Mouse (Mus musculus) c-Kit-positive CD71-negative TER-119-negative erythroid progenitor cells, embryonic 14.5 days (primary cell): ENCODE measurements around the gene Hs3st3a1.

Experiments used
- DNase-seq: peaks from one replicate; pipeline ENCODE4 v3.0.0-alpha.2; 2013; ENCODE audit warnings: low read depth

The Hs3st3a1 gene

DNA sequence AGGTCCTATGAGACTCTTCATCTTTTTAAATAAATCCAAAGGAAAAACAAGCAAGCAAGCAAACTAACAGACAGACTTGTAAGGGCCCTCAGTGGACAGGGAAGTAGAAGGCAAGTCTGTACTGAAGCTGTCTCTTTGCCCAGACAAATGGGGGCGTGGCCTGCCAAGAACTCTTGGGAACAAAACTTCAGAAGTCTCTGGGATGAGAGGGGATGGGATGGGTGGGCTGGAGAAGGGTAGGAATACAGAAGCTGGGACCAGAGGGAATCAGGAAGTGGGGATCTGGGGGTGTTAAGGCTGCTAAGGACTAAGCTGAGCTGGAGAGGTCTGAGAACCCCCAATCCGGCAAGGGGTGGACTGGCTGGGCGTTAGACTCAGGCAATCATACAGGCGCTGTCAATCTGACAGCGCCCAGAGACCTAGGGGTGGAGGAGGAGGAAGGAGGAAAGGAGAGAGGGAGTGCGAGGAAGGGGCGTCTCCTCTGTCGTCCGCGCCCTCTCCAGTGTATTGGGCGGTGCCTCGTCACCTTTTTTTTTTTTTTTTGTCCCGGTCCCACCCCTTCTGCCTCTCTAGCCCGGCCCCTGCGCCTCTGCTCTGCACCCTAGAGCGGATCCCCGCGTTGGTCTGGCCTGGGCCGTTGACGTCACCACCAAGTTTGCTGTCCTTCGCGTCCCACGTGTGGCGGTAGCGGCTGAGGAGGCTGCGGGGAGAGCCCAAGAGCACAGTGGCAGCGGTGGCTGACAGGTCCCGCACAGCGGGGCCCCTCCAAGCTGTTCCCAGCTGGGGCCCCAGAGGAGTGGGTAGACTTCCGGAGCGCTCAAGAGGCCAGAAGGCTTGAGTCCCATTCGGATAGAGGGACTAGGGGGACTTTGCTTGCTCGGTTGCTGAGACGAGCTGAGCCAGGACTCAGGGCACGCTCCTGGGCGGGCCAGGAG is at the start of gene Hs3st3a1:
TSS of gene Hs3st3a1 (plus strand) at position 722 of the 935 bp plus-strand sequence.
- peak; percentile 50 for DNase-seq

DNA sequence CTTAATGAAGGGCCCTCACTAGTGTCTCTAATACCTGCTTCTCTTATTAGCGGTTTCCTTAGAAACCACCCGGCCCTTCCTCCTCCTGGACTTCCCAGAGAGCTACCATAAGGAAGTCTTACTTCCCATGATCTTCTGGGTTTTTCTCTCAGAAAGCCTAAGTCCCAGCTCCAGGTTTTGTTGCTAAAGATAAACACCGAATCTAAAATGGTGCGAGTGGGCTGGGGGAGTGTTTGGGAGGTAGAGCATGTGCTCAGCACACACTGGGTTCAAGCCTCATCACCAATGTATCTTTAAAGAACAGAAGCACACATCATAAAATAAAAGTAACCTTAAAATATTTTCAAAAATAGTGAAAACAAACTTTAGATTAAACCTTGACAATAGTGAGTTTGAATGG is 48.8 kb upstream of the Hs3st3a1 start:
- no peak for DNase-seq

DNA sequence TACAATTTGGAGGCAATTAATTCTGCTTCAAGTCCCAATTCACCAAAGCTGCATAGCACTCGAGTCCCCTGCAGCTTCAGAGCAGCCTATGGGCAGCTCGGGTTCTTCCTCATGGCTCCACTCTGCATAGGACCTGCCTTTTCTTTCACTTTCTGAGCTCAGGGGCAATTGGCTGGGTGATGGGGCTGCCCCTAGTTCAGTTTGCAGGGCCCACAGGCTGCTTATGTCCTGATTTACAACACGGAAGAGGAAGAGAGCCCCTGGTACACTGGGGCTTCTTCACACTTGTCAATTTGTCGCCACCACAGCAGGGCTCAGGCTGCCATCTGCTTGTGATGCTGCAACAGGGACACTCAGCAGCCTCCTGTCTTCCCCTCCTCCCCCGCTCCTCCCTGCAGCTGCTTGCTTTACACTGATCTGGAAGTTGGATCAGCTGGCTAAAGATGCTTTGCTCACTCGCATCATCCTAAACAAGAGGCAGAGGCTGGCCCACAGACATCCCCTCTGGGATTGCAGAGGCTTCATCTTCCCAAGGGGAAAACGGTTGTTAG is 38.7 kb upstream of the Hs3st3a1 start:
- DNase-seq: no peak

DNA sequence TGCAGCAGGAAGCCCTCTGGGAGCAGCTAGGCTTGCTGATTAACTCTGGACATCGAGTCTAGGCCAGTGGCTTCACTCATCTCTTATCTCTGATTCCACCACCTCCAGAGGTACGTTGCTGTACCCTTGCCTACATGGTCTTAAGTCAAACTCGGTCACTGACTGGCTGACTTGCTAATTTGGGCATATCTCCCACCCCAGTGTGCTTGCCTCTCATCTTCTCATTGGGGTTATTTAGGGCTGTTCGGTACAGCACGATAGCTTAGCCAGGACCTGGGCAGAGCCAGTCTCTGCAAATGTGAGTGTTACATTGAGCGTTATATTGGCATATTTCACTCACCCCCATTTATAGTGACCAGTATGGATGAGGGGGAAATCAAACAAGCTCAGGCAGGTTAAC is 38.2 kb upstream of the Hs3st3a1 start:
- DNase-seq: no peak

DNA sequence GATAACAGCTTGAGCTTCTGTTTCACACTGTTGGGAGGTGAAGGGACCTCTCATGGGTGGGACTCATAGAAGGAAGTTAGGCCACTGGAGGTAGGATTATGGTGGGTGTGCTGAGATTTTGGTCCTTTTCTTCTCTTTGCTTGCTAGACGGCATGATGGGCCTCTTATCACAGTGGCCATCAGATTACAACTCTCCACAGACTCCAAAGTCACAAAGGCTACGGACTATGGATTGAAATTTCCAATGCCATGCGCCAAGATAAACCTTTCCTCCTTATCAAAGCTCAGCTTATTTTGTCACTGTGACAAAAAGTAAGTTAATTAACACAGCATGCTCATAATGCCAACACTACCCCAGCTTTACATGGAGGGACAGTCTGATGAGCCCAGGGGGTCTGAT is 37.5 kb upstream of the Hs3st3a1 start:
- DNase-seq: no peak

DNA sequence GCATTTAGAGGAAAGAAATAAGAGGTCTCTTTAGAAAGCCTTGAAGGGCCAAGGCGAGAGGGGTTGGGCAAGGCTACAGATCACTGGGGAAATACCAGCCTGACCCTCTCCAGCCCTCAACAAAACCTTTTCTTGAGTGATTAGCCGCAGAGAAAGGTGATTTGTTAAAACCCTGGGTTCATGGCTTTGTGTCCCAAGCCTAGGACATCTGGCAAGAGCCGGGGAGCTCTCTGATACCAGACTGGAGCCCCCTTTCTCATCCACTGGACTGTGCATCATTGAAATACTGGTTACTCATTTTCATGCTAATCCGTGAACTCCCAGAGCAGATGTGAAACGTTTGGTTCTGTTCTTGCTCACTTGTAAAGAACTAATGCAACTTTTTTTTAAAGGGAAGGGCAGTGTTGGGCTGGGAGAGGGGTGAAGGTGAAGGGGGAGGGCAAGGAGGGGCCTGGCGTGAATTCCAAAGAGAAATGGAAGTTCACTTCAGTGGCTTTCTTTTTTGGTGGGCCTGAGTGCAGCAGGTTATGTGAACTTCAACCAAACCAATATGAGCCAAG is 34.5 kb upstream of the Hs3st3a1 start:
- DNase-seq: no peak

DNA sequence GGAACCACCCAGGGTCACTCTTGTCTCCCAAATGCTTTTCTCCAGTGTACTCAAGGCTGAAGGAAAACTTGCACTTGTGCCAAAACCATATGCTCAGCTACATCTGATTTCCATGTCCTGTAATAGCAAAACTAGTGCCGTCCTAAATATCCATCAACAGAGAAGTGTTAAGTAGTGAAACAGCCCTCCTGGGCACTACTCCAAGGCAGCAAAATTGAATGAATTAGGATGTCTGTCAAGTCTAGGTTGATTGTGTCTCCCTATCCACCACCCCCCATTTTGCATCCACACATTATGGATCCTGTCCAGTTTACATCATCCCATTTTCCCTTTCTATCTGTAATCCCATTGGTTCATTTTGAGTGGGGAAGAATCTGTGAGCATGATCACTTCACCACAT is 16.2 kb upstream of the Hs3st3a1 start:
- DNase-seq: no peak

DNA sequence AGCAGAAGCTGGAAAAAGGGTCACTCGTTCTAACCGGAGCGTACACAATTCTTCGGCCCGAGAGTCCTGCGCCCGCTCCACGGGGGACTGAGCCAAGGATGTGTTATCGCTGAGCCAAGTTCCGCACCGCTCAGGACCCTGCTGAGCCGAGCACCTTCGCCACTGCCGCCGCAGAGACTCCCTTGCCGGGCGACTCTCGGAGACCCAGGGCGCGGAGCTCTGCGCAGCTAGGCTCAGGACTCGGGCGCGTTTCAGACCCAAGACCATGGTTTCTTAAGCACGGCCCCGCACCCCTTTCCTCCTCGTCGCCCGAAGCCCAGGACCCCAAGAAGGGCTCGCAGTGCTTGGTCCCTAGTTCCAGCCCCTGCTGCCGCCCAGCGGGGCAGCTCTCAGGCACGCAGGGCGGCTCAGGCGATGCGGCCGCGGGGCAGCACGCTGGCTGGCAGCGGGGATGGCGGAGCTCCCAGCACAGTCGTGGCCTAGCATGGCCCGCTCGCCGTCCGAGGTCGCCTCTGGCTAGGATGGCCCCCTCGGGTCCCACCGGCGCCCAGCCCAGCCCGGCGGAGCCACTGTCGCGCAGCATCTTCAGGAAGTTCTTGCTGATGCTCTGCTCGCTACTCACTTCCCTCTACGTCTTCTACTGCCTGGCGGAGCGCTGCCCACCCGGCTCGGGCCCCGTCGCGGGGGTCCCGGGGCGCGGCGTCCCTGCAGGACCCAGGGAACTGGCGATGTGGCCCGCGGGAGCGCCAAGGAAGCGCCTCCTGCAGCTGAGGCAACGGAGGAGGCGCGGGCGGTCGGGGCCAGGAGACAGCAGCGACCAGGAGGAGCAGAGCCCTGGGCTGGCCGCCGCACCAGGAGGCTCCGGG is 647 bp downstream of the Hs3st3a1 start:
- DNase-seq: peak; percentile 8

DNA sequence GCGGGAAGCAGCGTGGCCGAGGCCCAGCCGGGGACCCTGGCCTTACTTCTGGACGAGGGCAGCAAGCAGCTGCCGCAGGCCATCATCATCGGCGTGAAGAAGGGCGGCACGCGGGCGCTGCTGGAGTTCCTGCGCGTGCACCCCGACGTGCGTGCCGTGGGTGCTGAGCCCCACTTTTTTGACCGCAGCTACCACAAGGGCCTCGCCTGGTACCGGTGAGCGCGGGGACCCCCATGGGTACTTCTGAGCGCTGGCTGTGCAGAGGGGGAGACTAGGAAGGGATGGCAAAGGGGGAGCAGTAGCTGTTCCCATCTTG is 1.2 kb downstream of the Hs3st3a1 start, which contains the start of gene F930015N05Rik:
TSS of gene F930015N05Rik (minus strand) at position 242 of the 316 bp plus-strand sequence.
- DNase-seq: no peak

DNA sequence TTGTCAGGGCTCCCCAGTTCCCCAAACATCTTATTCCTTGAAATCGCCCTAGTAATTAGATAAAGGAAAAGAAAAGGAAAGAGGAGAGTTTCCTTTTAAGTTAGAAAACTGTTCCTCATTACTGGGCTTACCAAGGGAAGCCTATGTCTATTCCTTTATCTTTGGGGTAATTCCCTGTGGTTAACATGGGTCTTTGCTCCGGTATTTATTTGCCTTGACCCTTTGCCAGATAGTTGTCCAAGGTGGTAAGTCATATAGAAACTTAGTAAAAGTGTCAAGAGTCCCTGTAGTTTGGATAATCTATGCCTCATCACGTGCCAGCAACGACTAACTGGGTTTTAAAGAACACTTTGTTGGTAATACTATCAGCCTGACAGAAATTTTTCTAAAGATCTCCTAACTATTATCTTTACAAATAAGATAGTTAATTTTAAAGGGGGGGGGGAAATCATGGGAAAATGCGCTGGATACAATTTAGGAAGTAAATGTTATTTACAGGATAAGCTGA is 1.7 kb downstream of the Hs3st3a1 start:
- no peak for DNase-seq

DNA sequence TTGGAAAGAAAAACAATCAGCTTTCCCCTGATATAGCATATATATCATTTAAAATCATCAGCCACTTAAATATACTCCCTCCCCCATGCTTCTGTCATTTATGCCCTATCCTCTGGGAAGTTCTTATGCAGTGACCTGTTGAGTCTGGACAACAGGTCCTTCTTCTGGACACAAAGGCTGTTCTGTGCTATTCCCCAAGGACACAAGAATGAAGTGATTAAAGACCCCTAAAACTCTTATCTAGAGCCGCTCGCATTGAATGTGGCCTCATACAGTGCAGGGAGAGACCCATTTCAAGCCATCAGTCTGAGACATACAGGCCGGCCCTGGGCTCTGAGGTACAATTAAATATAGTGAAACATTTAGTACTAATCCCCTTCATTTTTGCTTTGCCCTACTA is 2.6 kb downstream of the Hs3st3a1 start:
- DNase-seq: no peak

DNA sequence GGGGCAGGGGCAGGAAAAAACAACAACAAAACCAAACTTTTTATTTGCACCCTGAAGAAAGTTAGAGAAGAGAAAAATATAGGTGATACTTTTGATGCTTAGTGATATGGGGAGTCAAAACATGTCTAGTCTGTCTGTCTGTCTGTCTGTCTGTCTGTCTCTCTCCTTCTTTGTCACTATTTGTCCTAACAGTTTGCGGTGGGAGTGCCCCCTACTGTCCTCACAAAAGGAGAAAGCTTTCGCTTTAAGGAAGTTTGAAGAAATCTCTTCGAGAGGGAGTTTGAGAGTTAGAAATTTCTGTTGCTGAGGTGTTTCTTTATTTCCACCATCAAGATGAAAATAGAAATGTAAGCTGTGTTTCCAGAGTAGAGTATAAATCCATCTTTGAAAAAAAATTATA is 3.8 kb downstream of the Hs3st3a1 start:
- DNase-seq: no peak

DNA sequence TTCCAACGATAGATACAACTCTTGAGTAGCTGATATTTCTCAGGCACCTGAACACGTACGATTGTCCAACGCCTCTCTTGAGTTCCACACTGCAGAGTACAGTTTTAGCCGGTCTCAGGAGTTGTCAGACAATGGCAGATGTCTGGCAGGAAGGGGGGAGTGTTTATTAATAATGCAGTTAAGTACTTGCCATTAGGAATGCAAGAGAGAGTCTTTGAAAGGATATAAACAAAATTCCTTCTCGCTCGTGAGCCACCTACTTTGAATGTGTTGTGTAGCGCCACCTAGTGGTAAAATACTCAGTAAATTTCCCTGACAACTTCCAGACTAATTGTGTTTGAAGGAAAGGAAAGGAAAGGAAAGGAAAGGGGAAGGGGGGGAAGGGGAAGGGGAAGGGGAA is 7.0 kb downstream of the Hs3st3a1 start:
- no peak for DNase-seq

DNA sequence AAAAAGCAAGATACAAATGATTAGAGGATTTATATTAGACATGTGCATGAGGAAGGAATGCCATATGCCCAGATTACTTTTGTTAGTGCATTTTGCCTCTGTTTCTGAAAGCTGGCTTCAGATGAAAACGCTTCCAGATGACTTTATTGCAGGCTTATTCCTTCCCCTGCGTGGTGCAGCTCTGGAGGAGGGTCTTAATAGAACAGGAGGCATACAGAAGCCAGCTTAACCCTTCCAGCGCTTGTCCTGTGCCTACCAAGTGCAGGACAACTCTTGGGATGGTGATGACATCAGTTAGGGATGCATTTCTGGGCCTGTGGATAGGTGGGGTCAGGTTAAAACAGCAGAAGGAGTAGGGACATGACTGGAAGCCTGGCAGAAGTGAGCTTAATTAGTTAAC is 7.6 kb downstream of the Hs3st3a1 start:
- no peak for DNase-seq

DNA sequence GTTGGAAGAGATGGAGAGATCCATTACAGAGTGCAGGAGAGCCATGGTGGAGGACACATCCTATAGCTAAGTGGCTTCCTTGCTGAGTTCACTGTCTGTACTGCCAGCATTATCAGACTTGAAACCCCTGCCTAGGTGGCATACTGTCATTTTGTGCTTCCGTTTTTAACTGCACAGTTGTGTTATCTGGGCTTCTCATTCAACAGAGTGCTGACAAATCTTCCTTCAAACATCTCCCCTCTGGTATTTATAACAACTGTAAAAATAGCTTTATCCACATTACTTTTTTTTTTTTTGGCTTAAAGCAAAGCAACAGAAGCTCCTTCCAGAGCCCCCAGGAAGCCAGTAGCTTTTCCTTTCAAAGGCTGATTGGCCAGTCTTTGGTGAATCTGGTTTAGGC is 10.1 kb downstream of the Hs3st3a1 start:
- DNase-seq: no peak

DNA sequence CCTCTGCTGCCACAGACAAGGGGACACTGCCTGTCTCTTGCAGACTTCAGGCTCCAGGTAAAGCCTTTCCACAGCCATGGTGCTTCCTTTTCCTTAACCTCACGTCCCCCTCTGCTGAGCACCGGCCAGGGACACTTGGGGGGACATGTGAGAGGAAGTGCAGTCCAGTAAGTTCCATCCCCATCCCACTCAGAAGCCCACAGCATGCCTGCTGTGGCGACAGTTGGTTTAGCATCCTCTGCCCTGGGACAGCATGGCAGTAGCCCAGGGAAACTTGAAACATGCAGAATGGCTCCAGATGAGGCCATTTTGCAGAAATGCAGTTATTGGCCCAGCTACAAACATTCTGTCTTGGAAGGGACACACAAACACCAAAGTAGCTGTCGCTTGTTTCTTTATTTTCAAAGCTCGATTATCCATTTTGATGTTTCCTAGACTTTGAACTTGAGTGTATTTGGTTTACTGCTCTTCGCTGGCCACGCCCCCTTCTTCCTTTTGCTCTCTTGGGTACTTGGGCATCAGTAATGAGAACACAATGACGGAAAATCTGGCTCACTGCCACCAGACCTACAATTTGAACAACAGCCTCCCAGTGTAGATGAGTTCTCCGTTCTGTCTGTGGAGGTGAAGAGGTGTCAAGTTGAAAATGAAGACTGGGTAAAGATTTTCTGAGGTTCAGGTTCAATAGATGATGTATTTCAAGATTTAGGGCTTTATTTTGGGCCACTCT is 13.6 kb downstream of the Hs3st3a1 start:
- DNase-seq: no peak

DNA sequence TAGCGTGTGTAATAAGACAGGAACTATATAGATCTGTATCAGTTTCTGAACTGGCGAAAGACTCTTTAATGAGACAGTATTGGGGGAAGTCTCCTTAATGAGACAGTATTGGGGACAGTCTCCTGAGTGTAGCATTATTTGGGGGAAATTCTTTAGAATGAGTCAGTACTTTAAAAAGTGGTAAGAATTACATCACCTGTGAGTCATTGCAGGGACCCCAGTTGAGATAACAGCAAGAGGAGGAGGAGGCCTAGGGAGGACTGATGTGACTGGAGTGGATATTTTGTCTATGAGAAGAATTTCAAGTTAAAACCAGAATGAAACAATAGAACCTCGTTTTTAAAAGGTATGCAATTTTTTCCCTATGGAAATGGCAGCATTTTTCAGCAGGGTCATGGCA is 26.6 kb downstream of the Hs3st3a1 start:
- no peak for DNase-seq

DNA sequence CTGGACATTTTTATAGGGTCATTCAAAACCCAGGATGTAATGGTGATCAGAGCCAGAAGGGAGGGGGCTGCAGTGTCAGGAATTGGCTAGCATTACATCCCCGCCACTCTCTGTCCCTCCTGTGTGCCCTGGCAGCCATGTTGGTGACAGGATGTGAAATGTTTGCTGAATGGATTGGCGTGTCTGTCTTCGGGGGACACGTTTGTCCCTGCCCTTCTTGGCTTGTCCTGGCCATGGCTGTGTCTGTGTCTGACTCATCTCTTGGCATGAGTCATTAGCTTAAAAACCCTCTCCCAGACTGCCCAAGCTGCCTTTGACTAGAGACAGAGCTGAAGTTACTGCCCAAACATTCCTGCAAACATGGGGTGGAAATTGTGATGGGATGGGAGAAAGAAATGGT is 33.6 kb downstream of the Hs3st3a1 start:
- DNase-seq: no peak

DNA sequence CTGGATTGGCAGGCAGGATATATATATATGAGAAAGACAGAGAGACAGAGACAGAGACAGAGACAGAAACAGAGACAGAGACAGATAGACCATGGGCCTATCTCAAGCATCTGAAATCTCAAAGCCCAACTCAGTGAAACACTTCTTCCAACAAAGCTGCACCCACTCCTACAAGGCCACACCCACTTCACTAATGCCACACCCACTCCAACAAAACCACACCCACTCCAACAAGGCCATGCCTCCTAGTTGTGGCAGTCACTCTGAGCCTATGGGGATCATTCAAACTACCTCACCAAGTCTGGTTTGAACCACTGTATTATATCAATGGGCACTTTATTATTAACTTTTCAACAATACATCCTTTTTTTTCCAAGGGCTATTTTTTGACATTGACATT is 35.6 kb downstream of the Hs3st3a1 start:
- peak; percentile 8 for DNase-seq

DNA sequence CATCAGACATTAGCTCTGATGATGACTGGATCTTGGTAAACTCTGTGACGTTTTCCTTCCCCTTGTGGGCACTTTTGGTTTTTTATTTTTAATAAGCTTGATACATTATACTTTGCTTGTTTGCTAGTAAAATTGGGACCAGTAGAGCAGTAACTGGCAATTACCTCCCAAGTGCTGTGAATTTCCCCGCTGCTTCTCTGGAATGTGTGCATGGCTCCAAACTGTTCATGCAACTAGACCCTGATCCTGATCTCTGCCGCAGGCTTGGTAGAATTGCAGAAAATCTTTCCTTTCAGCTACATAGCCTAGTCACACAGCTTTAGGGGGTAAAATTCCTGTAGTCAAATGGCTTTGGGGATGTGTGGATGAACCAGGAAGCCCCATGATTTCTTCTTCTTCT is 38.5 kb downstream of the Hs3st3a1 start:
- DNase-seq: no peak

DNA sequence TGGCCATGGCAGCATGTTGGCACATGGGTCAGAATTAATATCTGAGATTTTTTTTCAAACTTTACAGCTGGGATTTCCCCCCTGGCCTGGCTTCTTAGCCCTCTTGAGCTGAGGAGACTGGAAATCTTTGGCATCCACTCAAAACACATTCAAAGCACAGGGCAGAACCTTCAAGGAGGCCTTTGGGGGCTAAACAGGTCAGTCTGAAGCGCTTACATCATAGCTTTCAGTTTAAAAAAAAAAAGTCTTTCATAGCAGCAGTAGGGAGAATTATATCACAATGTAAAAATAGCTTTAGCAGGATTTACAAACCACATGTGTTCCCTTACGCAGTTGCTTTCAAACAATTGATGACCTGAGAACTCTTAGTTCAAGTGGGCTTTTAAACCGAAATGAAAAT is 46.3 kb downstream of the Hs3st3a1 start:
- no peak for DNase-seq
